Mouse (Mus musculus) liver, adult 2 months (tissue): ENCODE data around the gene Cacna1a. TPM values are rescaled to one million over a fixed set of nuclear protein-coding genes. Genes with fewer than 3 reads are reported as not detected.

Source experiments
- DNase-seq: peaks from one replicate; pipeline ENCODE4 v3.0.0-alpha.2; 2011; ENCODE audit warnings: low read depth, low spot score; ENCODE audit errors: extremely low read depth
- H3K27ac ChIP-seq: fragments of 200-500 bp; replicated peaks from 2 replicates; pipeline ENCODE4 v1.5.1; 2012; ENCODE audit warnings: low read depth, mild to moderate bottlenecking, control low read depth, inconsistent platforms, low read length; ENCODE audit not compliant: insufficient read depth
- H3K27me3 ChIP-seq: fragments of 200-500 bp; 2 replicates; pipeline ENCODE4 v1.6.1; 2012; ENCODE audit warnings: mild to moderate bottlenecking, moderate library complexity, low read length, inconsistent platforms; ENCODE audit not compliant: control insufficient read depth, insufficient read depth
- H3K36me3 ChIP-seq: fragments of 200-500 bp; 2 replicates; pipeline ENCODE4 v1.6.1; 2012; ENCODE audit warnings: low read length, inconsistent platforms; ENCODE audit not compliant: control insufficient read depth, insufficient read depth
- H3K4me1 ChIP-seq: fragments of 200-500 bp; 2 replicates; pipeline ENCODE4 v1.6.1; 2011; ENCODE audit warnings: low read length; ENCODE audit not compliant: control insufficient read depth, insufficient read depth
- H3K4me3 ChIP-seq: fragments of 200-500 bp; 2 replicates; pipeline ENCODE4 v1.5.1; 2011; ENCODE audit warnings: low read depth, mild to moderate bottlenecking, control low read depth, low read length, moderate library complexity; ENCODE audit not compliant: insufficient read depth
- H3K79me2 ChIP-seq: fragments of 200-500 bp; 2 replicates; pipeline ENCODE4 v1.6.1; 2012; ENCODE audit warnings: inconsistent platforms, mild to moderate bottlenecking, low read length, moderate library complexity; ENCODE audit not compliant: control insufficient read depth, insufficient read depth
- H3K9ac ChIP-seq: fragments of 200-500 bp; 2 replicates; pipeline ENCODE4 v1.6.1; 2012; ENCODE audit warnings: low read depth, mild to moderate bottlenecking, control low read depth, inconsistent platforms, low read length
- CTCF ChIP-seq: fragments of 200-500 bp; IDR thresholded peaks from 2 replicates; pipeline ENCODE4 v1.5.1; 2011; ENCODE audit warnings: low read depth, low read length, control low read depth
- POLR2A ChIP-seq: fragments of 200-500 bp; IDR thresholded peaks from 2 replicates; pipeline ENCODE4 v1.6.1; 2011; ENCODE audit warnings: low read length, control low read depth; ENCODE audit not compliant: insufficient read depth; ENCODE audit errors: extremely low read depth
- WGBS: fragments of 180-500 bp; shearing (Covaris S2); methylation state at CpG from one replicate; pipeline ENCODE4 v1.1.7; 2018; 5-methylcytosine and 5-hydroxymethylcytosine counted together
- polyA plus RNA-seq: library from polyadenylated mRNA; depleted of rRNA; stranded (reverse); fragments of >200 nt; gene quantifications from 2 replicates; pipeline ENCODE4 v1.2.3, GENCODE M21; 2012
- total RNA-seq: library from RNA; depleted of rRNA; stranded (reverse); fragments of >200 nt; gene quantifications from 2 replicates; pipeline ENCODE4 v1.2.3, GENCODE M21; 2014

Gene Cacna1a
- total and polyA plus RNA-seq, 2 experiments, result 0.28 to 3.2 TPM

- Histone ChIP-seq H3K79me2 (no peaks in the 10 kb centered on the region), H3K36me3 (no peaks in the 10 kb centered on the region), H3K27ac (no peak overlapping the region), H3K9ac (no peak overlapping the region), H3K27me3 (no peaks in the 10 kb centered on the region), H3K4me1 (no peaks in the 10 kb centered on the region), H3K4me3 (no peak overlapping the region)
- 17% methylated on average over 15 of the region's 15 CpGs for WGBS
- DNase-seq, result peak; percentile 24
- TF ChIP-seq CTCF (peak; percentile 95), POLR2A (no peak)
Measured at GRCm38 (mm10) chr8:84592015-84592662, 203.9 kb downstream of the Cacna1a start.

- H3K4me3 ChIP-seq, result no peak overlapping the region
- H3K79me2 ChIP-seq, result no peaks in the 10 kb centered on the region
- WGBS, result 64% methylated on average over 1 of the region's 1 CpGs
- no peaks in the 10 kb centered on the region for H3K36me3 ChIP-seq
- no peak for DNase-seq
- H3K9ac ChIP-seq, result no peak overlapping the region
- no peak overlapping the region for H3K27ac ChIP-seq
- no peak for TF ChIP-seq CTCF
- no peak for TF ChIP-seq POLR2A
- H3K4me1 ChIP-seq, result no peaks in the 10 kb centered on the region
- H3K27me3 ChIP-seq, result no peaks in the 10 kb centered on the region
Measured at GRCm38 (mm10) chr8:84593143-84593542, 204.9 kb downstream of the Cacna1a start.

- no peak for TF ChIP-seq POLR2A
- peak; percentile 91 for TF ChIP-seq CTCF
- H3K36me3 ChIP-seq, result no peaks in the 10 kb centered on the region
- H3K27ac ChIP-seq, result no peak overlapping the region
- WGBS, result 70% methylated on average over 9 of the region's 9 CpGs
- peak; percentile 35 for DNase-seq
- H3K27me3 ChIP-seq, result no peaks in the 10 kb centered on the region
- no peaks in the 10 kb centered on the region for H3K4me1 ChIP-seq
- H3K79me2 ChIP-seq, result no peaks in the 10 kb centered on the region
- H3K9ac ChIP-seq, result no peak overlapping the region
- no peak overlapping the region for H3K4me3 ChIP-seq
Measured at GRCm38 (mm10) chr8:84594099-84594780, 206.0 kb downstream of the Cacna1a start.

- TF ChIP-seq POLR2A (no peak), CTCF (peak; percentile 55)
- Histone ChIP-seq H3K27ac (no peak overlapping the region), H3K4me1 (no peaks in the 10 kb centered on the region), H3K27me3 (0 out of 2 replicates have a peak, but pooled peaks cover 1% of the 10 kb centered on the region), H3K4me3 (no peak overlapping the region), H3K79me2 (no peaks in the 10 kb centered on the region), H3K9ac (no peak overlapping the region), H3K36me3 (no peaks in the 10 kb centered on the region)
- DNase-seq, result peak; percentile 29
- WGBS, result 16% methylated on average over 9 of the region's 9 CpGs
Measured at GRCm38 (mm10) chr8:84595648-84596047, 207.4 kb downstream of the Cacna1a start.

GRCm38 (mm10) chr8:84599401-84599800 is 211.2 kb downstream of the Cacna1a start:
- H3K4me3 ChIP-seq, result no peak overlapping the region
- no peaks in the 10 kb centered on the region for H3K36me3 ChIP-seq
- no peak overlapping the region for H3K9ac ChIP-seq
- TF ChIP-seq CTCF (no peak), POLR2A (no peak)
- 88% methylated on average over 1 of the region's 1 CpGs for WGBS
- H3K4me1 ChIP-seq, result no peaks in the 10 kb centered on the region
- no peak overlapping the region for H3K27ac ChIP-seq
- 0 out of 2 replicates have a peak, but pooled peaks cover 3% of the 10 kb centered on the region for H3K27me3 ChIP-seq
- no peak for DNase-seq
- no peaks in the 10 kb centered on the region for H3K79me2 ChIP-seq

- 0 out of 2 replicates have a peak, but pooled peaks cover 3% of the 10 kb centered on the region for H3K27me3 ChIP-seq
- no peaks in the 10 kb centered on the region for H3K79me2 ChIP-seq
- no peak overlapping the region for H3K9ac ChIP-seq
- H3K27ac ChIP-seq, result no peak overlapping the region
- DNase-seq, result no peak
- no peaks in the 10 kb centered on the region for H3K4me1 ChIP-seq
- H3K4me3 ChIP-seq, result peak overlapping the region; percentile 13; the same call in 1 of the 2 replicates
- 33% methylated on average over 26 of the region's 26 CpGs for WGBS
- TF ChIP-seq CTCF, result no peak
- no peak for TF ChIP-seq POLR2A
- no peaks in the 10 kb centered on the region for H3K36me3 ChIP-seq
Measured at GRCm38 (mm10) chr8:84600311-84600907, 212.2 kb downstream of the Cacna1a start.
